Mouse (Mus musculus) embryonic facial prominence, embryonic 14.5 days (tissue): ENCODE results near the gene Epb41l5. TPM values are rescaled to one million over a fixed set of nuclear protein-coding genes. Genes with fewer than 3 reads are reported as not detected.

Experiments
- ATAC-seq: fragments of 200-750 bp; cut with Nextera tagmentation; 2 replicates; pipeline ENCODE4 v1.8.0; 2017; ENCODE audit warnings: low read depth, moderate number of reproducible peaks, moderate TSS enrichment
- DNase-seq: peaks from one replicate; pipeline ENCODE4 v3.0.0-alpha.2; 2015; ENCODE audit warnings: low spot score
- H3K27ac ChIP-seq: fragments of 300-500 bp; sonication (generic); replicated peaks from 2 replicates; pipeline ENCODE4 v1.5.1; 2014; ENCODE audit warnings: low read depth, mild to moderate bottlenecking, low read length, moderate library complexity
- H3K27me3 ChIP-seq: fragments of 300-500 bp; sonication (generic); replicated peaks from 2 replicates; pipeline ENCODE4 v1.6.1; 2014; ENCODE audit warnings: low read length; ENCODE audit not compliant: control insufficient read depth, insufficient read depth
- H3K36me3 ChIP-seq: fragments of 300-500 bp; sonication (generic); 2 replicates; pipeline ENCODE4 v1.6.1; 2014; ENCODE audit warnings: low read length, mixed read lengths; ENCODE audit not compliant: control insufficient read depth, insufficient read depth
- H3K4me1 ChIP-seq: fragments of 300-500 bp; sonication (generic); 2 replicates; pipeline ENCODE4 v1.6.1; 2014; ENCODE audit warnings: antibody characterized with exemption, low read length; ENCODE audit not compliant: control insufficient read depth, insufficient read depth
- H3K4me2 ChIP-seq: fragments of 300-500 bp; sonication (generic); 2 replicates; pipeline ENCODE4 v1.6.1; 2014; ENCODE audit warnings: low read depth, mild to moderate bottlenecking, low read length, moderate library complexity, mixed read lengths
- H3K4me3 ChIP-seq: fragments of 300-500 bp; sonication (generic); 2 replicates; pipeline ENCODE4 v1.5.1; 2014; ENCODE audit warnings: low read depth, mild to moderate bottlenecking, low read length
- H3K9ac ChIP-seq: fragments of 300-500 bp; sonication (generic); 2 replicates; pipeline ENCODE4 v1.6.1; 2014; ENCODE audit warnings: low read depth, mild to moderate bottlenecking, low read length, moderate library complexity, mixed read lengths
- H3K9me3 ChIP-seq: fragments of 300-500 bp; sonication (generic); 2 replicates; pipeline ENCODE4 v1.6.1; 2016; ENCODE audit warnings: low read length; ENCODE audit not compliant: control insufficient read depth
- WGBS: fragments of 180-500 bp; shearing (Covaris S2); extraction: QIAGEN DNeasy Blood & Tissue Kit; methylation state at CpG from one replicate; pipeline ENCODE4 v1.1.7; 2014; 5-methylcytosine and 5-hydroxymethylcytosine counted together
- polyA plus RNA-seq: library from polyadenylated mRNA; unstranded; fragments of >200 nt; fragmentation: Nextera tagmentation; extraction: Ambion mirVana; gene quantifications from 2 replicates; pipeline ENCODE4 v1.2.1, GENCODE M21; 2014

Epb41l5 gene
- polyA plus RNA-seq, 1 experiment from 2014 or later: 15.0 TPM

- no peak overlapping the region for H3K9ac ChIP-seq
- no peaks in the 10 kb centered on the region for H3K9me3 ChIP-seq
- no peak overlapping the region for H3K4me2 ChIP-seq
- ATAC-seq (no peak), DNase-seq (no peak)
- no peak overlapping the region for H3K4me3 ChIP-seq
- no peak overlapping the region for H3K27ac ChIP-seq
- no peaks in the 10 kb centered on the region for H3K27me3 ChIP-seq
- H3K36me3 ChIP-seq: no peaks in the 10 kb centered on the region
- H3K4me1 ChIP-seq: no peaks in the 10 kb centered on the region
- 78% methylated on average over 2 of the region's 2 CpGs for WGBS
These were observed 103.6 kb downstream of the Epb41l5 start for GRCm38 (mm10) chr1:119545164-119545563.

- Histone ChIP-seq H3K27ac (no peak overlapping the region), H3K4me3 (no peak overlapping the region)
- ATAC-seq: no peak
These were observed 104.1 kb downstream of the Epb41l5 start for GRCm38 (mm10) chr1:119544611-119545155.

GRCm38 (mm10) chr1:119543316-119543715, 105.5 kb downstream of the Epb41l5 start:
- Histone ChIP-seq H3K27me3 (no peaks in the 10 kb centered on the region), H3K4me2 (no peak overlapping the region), H3K4me3 (no peak overlapping the region), H3K4me1 (no peaks in the 10 kb centered on the region), H3K9ac (no peak overlapping the region), H3K27ac (no peak overlapping the region), H3K9me3 (no peaks in the 10 kb centered on the region), H3K36me3 (no peaks in the 10 kb centered on the region)
- WGBS: 93% methylated on average over 6 of the region's 6 CpGs
- ATAC-seq (no peak), DNase-seq (no peak)

More at GRCm38 (mm10) chr1:119544611-119545155, 104.1 kb downstream of the Epb41l5 start:
- 79% methylated on average over 5 of the region's 5 CpGs for WGBS
- no peaks in the 10 kb centered on the region for H3K27me3 ChIP-seq
- H3K9me3 ChIP-seq: no peaks in the 10 kb centered on the region
- no peak overlapping the region for H3K9ac ChIP-seq
- H3K4me2 ChIP-seq: no peak overlapping the region
- H3K36me3 ChIP-seq: no peaks in the 10 kb centered on the region
- DNase-seq: no peak
- H3K4me1 ChIP-seq: no peaks in the 10 kb centered on the region

GRCm38 (mm10) chr1:119541570-119541969, 107.2 kb downstream of the Epb41l5 start:
- Histone ChIP-seq H3K27me3 (no peaks in the 10 kb centered on the region), H3K4me2 (no peak overlapping the region), H3K4me1 (no peaks in the 10 kb centered on the region), H3K27ac (no peak overlapping the region), H3K9ac (no peak overlapping the region), H3K4me3 (no peak overlapping the region), H3K36me3 (no peaks in the 10 kb centered on the region), H3K9me3 (no peaks in the 10 kb centered on the region)
- 39% methylated on average over 3 of the region's 3 CpGs for WGBS
- ATAC-seq (peak; percentile 42), DNase-seq (peak; percentile 27)

- H3K36me3 ChIP-seq: no peaks in the 10 kb centered on the region
- no peaks in the 10 kb centered on the region for H3K27me3 ChIP-seq
- no peak overlapping the region for H3K4me3 ChIP-seq
- H3K9ac ChIP-seq: no peak overlapping the region
- no peak overlapping the region for H3K4me2 ChIP-seq
- no peak overlapping the region for H3K27ac ChIP-seq
- H3K9me3 ChIP-seq: no peaks in the 10 kb centered on the region
- ATAC-seq (peak; percentile 89), DNase-seq (peak; percentile 85)
- no peaks in the 10 kb centered on the region for H3K4me1 ChIP-seq
- 70% methylated on average over 9 of the region's 9 CpGs for WGBS
These were observed 107.8 kb downstream of the Epb41l5 start for GRCm38 (mm10) chr1:119540836-119541557.

GRCm38 (mm10) chr1:119539252-119539651, 109.5 kb downstream of the Epb41l5 start:
- no peaks in the 10 kb centered on the region for H3K27me3 ChIP-seq
- no peak for ATAC-seq
- WGBS: 62% methylated on average over 2 of the region's 2 CpGs

GRCm38 (mm10) chr1:119537651-119538050, 111.1 kb downstream of the Epb41l5 start:
- Histone ChIP-seq H3K9ac (no peak overlapping the region), H3K9me3 (no peaks in the 10 kb centered on the region), H3K4me1 (no peaks in the 10 kb centered on the region), H3K4me2 (no peak overlapping the region), H3K4me3 (no peak overlapping the region), H3K27ac (no peak overlapping the region), H3K36me3 (no peaks in the 10 kb centered on the region), H3K27me3 (no peaks in the 10 kb centered on the region)
- DNase-seq: no peak
- WGBS: 81% methylated on average over 6 of the region's 6 CpGs
- ATAC-seq: no peak

More at GRCm38 (mm10) chr1:119539252-119539651, 109.5 kb downstream of the Epb41l5 start:
- no peak overlapping the region for H3K27ac ChIP-seq
- H3K9ac ChIP-seq: no peak overlapping the region
- no peaks in the 10 kb centered on the region for H3K9me3 ChIP-seq
- no peak for DNase-seq
- no peak overlapping the region for H3K4me3 ChIP-seq
- no peak overlapping the region for H3K4me2 ChIP-seq
- no peaks in the 10 kb centered on the region for H3K36me3 ChIP-seq
- H3K4me1 ChIP-seq: no peaks in the 10 kb centered on the region

GRCm38 (mm10) chr1:119536122-119536521, 112.7 kb downstream of the Epb41l5 start:
- H3K4me1 ChIP-seq: no peaks in the 10 kb centered on the region
- no peak overlapping the region for H3K27ac ChIP-seq
- WGBS: 72% methylated on average over 2 of the region's 2 CpGs
- H3K27me3 ChIP-seq: no peaks in the 10 kb centered on the region
- no peaks in the 10 kb centered on the region for H3K36me3 ChIP-seq
- no peak overlapping the region for H3K9ac ChIP-seq
- DNase-seq (no peak), ATAC-seq (no peak)
- H3K9me3 ChIP-seq: no peaks in the 10 kb centered on the region
- no peak overlapping the region for H3K4me2 ChIP-seq
- no peak overlapping the region for H3K4me3 ChIP-seq

GRCm38 (mm10) chr1:119534341-119534740, 114.5 kb downstream of the Epb41l5 start:
- no peaks in the 10 kb centered on the region for H3K9me3 ChIP-seq
- ATAC-seq (no peak), DNase-seq (no peak)
- H3K4me3 ChIP-seq: no peak overlapping the region
- H3K27ac ChIP-seq: no peak overlapping the region
- H3K9ac ChIP-seq: no peak overlapping the region
- peaks cover 2% of the 10 kb centered on the region; the same call in 1 of the 2 replicates for H3K36me3 ChIP-seq
- 96% methylated on average over 5 of the region's 5 CpGs for WGBS
- no peaks in the 10 kb centered on the region for H3K27me3 ChIP-seq
- no peak overlapping the region for H3K4me2 ChIP-seq
- no peaks in the 10 kb centered on the region for H3K4me1 ChIP-seq
